Mouse (Mus musculus) CD4-positive helper T cell, adult 2 months (primary cell): ENCODE measurements around the gene Nol12.

Experiments
- DNase-seq: peaks from one replicate; pipeline ENCODE4 v3.0.0-alpha.2; 2012; ENCODE audit warnings: low read depth, missing footprints, low spot score

Gene Nol12

DNA sequence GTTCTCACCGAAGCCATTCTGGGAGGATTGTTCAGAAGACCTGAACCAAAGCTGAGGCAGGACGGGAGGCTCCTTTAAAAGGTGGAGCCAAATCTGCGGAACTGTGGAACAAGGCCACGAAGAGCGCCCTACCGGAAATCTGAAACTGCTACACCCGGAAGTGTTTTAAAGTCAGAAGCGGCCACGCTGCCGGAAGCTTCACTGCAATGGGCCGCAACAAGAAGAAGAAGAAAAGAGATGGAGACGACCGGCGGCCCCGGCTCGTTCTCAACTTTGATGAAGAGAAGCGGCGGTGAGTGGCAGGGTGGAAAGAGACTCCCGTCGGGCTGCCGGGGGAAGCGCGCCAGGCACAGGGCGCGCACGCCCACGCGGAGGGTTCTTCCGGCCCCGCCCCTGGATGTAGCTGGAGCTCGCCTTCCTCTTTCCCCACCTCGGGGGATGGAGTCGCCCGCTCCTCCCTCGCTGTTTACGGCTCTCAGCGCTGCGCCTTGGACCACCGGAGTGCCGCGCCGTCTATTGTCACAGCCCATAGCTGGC is at the start of gene Nol12:
Gene Nol12, plus strand, starts transcription at position 150 of the 537 bp plus-strand sequence.
- DNase-seq: peak; percentile 93

DNA sequence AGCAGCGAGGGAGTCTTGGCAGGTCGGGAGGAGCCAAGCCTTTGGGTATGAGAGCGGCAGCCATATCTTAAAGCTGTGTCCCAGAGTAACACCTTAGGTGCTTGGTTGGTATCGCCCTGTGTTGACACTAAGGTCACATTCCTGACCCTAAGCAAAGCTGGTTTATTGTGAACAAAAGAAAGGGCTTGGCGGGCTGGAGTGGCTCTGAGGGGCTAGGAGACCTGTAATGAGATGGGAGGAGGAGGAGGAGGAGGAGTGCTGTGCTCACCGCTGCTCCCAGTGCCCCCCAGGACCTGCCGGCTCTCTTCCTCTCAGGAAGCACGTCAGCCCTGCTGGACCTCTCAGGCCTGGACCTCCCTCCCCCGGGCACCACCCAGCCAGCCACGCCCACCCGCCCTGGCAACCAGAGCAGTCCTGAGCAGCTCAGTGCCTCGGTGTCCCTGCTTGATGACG is 45.3 kb upstream of the Nol12 start:
- no peak for DNase-seq

DNA sequence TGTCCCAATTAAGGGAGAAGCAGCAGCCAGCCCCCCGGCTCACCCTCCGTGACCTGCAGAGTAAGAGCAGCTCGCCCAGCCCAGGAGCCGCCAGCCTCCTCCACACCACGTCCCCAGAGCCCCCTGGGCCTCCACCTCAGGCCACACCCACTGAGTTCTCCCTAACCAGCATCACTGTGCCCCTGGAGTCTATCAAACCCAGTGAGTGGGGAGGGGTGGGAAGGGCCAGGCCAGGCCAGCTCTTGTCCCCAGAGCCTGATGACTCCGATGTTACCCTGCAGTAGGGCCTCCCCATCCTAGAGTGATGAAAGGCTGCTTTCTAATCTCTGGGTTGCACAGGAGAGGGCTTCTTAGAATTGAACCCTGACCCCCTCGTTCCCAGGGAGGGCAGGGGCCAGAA is 42.3 kb upstream of the Nol12 start:
- DNase-seq: no peak

DNA sequence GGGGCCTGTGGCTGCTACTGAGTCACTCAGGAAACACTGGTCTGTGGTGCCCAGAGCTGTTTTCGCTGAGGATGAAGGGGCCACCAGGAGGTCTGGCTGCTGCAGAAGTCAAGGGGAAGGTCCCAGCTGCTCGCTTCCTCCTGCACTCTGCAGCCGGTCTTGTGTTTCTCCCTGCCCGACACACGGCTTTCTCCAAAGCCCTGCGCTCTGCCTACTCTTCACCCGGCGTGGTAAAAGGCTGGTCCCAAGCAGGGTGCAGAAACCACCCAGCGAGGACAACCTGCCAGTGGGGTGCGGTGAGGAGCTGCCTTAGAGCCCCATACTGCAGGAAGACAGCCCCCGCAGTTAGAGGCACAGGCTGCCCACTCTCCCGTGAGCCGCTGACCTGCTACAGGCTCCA is 40.0 kb upstream of the Nol12 start:
- DNase-seq: peak; percentile 56

DNA sequence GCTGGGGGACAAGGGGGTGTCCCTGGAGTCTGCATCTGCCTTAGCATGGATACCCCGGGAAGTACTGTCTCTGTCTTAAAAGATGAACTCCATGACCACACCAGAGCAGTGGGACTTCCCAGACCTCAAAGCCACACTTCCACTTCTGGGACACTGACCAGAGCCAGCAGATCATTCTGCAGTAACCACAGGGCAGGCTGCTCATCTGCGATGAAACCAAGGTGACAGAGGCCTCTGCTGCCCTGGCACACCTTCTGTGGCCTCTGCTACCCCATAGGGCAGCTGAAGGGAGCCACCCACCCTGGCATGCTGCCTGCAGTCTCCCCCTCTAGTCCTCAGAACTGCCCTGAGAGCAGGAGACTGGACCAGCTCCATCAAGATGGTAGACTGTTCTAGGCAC is 39.0 kb upstream of the Nol12 start:
- DNase-seq: peak; percentile 44

DNA sequence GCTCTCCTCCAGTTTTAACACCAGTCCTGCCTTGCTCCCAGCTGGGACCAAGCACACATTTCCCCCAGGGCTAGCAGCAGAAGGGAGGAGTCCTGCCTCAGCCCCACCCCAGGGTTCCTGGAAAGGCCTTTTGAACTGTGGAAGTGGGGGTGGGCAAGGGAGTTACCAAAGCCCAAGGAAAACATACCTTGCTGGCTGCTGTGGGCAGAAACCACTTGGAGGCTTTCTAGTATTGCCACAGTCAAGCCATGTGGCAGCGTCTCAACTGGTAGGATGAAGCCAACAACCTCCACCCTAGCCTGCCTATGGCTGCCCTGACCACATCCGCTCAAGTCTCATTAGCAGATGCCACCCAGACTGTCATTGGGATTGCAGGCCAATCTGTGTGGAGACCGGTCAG is 38.6 kb upstream of the Nol12 start:
- peak; percentile 79 for DNase-seq

DNA sequence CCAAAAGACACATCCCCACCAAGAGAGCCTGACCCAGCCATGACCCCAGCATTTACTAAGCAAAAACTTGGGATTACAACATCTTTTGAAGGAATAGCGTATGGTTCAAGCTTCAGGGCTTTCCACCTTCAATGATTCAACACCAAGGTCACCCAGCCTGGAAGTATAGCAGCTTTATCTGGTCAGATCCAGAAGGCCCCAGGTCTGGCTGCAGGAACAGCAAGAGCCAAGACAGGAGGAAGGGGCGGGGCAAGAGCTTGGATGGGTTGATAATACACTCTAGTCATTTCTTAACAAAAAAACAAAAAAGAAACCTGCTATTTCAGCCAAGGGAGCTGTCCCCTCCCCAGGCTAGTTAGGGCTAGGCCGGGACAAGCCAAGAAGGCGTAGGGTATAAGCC is 37.2 kb upstream of the Nol12 start:
- no peak for DNase-seq

DNA sequence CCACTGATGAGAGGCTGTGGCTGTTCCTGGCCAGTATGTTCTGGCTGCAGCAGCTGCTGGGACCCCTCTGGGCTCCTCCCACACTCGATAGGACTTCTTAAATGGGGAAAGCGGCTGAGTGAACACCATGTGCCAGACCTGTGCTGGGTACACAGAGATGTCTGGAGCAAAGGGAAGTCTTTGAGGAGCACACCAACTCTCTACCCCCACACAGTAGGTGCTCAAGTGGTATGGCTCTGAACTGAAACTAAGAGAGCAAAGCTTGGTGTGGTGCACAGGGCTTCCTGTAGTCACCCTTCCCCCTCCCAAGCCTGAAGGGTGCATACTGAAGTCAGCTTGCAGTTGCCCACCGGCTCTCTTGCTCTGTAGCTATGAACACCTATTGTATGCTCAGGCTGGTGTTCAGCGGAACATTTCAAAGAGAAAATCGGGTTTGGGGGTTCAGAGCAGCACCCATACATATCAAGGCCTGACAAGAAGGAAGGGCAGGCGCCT is 36.2 kb upstream of the Nol12 start:
- peak; percentile 72 for DNase-seq

DNA sequence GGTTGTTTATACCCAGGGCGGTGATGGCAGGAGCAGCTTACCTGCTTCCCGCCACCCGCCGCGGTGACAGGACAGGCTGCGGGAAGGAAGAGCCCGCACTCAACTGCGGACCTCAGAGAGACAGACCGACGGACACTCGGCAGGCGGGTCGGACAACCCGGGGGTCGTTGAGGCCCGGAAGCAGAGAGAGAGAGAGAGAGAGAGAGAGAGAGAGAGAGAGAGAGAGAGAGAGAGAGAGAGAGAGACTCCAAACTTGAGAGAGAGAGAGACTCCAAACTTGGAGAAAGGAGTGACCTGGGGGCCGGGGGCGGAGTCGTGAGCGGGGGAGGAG is 35.4 kb upstream of the Nol12 start, which contains the start of gene Gm49510:
Gene Gm49510, plus strand, starts transcription at position 259 of the 331 bp plus-strand sequence.
- DNase-seq: no peak

DNA sequence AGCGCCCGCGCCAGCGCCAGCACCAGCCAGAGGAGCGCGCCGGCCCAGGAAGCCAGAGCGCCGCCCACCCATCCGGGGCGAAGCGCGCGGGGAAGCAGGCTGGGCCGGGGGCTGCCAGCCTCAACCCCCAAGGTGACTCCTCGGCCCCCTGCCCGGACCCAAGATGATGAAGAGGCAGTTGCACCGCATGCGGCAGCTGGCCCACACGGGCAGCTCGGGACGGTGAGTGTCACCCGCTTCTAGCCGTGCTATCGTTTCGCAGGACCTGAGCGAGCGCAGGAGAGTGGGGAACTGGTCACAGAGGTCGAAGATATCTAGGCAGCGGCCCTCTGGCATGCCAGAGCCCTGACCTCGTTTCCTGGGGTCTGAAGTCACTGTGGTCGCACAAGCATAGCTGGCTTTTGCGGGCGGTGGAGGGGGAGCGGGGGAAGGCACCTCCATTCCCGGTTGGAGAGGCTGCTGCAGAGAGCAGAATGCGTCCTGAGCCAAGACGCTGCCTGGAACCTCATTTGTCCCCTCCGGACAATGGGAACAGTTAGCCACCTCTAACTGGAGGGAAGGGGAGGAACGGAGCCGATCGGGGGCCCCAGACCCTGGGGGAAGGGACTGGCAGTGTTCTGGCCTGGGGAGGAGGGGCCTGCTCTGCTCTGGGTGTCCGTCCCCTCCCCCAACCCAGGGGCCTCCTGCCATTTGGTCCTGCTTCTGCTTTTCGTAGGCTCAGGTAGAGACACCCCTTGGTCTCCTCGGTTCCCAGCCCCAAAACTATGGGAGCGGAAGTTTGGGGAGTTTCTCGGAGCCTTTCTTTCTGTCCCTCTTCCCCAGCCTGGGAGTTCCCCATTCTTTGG is 34.8 kb upstream of the Nol12 start, which contains the start of gene Sh3bp1:
Gene Sh3bp1, plus strand, starts transcription at position 29 of the 845 bp plus-strand sequence.
- peak; percentile 84 for DNase-seq

DNA sequence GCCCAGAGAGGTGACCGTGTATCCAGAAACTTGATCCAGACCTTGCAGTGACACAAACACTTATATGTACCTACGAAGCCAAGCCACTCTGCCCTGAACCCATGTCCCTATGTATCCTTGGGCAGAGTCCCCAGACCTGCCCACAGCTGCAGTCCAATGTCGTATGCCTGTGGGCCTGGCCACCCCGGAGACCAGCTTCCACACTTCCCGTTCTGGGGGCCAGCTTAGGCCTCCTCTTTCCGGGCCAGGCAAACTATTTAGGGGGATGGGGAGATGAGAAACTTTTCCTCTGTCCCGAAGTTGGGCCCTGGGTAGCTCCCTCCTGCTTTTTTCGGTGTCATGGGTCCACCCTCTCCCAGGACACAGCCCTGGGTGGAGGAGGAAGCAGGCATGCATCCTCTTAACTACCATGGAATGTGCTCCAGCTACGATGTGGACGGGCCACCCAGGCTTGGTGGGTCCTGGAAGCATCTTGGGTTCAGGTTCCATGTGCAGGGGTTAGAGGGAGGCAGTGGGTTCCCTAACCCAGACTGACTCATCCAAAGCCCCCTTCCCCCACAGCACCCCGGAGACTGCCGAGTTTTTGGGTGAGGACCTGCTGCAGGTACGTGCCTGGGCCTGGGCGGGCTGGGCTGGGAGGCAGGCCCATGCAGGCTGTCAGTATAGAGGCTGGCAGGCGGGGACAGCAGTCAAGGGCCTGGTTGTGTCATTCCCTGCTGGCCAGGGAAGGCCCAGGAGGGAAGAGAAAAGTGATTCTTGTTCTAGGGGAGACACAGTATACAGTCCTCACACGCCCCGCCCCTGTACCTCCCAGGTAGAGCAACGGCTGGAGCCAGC is 33.9 kb upstream of the Nol12 start:
- no peak for DNase-seq

DNA sequence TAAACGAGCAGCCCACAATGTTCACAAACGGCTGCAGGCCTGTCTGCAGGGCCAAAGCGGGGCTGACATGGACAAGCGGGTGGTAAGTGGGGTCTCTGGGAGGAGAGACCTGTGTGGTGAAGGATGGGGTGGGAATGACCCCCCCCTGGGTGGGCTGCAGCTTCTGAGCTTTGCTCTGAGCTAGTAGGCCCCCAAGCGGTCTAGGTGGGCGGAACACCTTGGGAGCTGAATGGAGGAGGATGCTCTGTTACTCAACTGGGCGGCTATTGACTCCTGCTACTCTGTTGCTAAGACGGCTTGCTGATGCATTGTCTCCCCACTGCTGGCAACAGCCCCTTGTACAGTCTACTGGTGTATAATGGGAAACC is 33.3 kb upstream of the Nol12 start:
- no peak for DNase-seq

DNA sequence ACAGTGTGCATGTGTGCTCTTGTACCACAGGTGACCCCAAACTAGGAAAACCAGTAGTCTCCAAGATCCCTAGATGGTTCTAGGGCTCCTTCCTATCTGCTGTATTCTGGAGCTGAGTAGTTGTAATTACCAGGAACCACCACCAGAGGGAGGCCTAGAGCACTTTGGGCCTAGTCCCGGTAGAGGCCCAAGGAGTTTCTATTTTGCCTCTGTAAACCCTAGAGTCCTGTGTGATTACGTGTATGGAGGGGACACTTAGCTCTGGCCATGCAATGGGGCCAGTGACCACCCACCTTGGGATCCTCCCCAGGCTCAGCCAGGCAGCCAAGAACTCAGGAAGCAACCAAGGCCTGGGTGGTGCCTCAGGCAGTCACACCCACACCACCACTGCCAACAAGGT is 31.5 kb upstream of the Nol12 start:
- peak; percentile 81 for DNase-seq

DNA sequence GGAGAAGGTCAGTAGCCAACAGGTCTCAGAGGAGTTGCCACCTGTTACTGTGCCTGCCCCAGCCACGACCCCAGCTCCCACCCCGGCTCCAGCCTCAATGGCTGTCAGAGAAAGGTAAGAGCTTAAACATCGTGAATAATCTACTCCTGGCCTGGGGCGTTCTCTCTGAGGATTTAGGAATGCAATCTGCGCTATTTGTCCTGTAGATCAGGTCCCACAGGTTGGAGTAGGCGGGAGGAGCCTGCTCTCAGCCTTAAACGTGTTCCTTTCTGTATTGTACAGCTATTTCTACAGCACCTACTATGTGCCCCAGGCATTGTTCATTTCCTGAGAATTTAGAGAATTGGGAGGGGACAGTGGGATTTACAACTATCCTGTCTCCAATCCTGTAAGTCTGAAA is 26.3 kb upstream of the Nol12 start:
- no peak for DNase-seq

DNA sequence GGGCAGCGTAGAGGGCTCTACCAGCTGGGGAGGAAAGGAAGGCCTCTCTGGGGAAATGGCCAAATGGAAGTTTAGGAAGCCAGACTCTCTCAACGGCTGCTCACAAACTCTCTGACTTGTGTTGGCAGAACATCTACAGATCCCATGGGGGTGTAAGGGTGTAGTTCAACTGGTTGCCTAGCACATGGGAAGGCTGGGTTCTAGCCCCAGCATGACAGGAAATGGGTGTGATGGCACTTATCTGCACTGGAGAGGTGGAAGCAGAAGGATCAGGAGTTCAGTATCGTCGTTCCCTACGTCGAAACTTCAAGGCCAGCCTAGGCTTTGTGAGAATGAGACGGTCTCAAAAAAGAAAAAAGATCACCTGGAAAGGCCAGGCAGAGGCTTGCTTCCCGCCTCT is 25.8 kb upstream of the Nol12 start:
- DNase-seq: no peak

DNA sequence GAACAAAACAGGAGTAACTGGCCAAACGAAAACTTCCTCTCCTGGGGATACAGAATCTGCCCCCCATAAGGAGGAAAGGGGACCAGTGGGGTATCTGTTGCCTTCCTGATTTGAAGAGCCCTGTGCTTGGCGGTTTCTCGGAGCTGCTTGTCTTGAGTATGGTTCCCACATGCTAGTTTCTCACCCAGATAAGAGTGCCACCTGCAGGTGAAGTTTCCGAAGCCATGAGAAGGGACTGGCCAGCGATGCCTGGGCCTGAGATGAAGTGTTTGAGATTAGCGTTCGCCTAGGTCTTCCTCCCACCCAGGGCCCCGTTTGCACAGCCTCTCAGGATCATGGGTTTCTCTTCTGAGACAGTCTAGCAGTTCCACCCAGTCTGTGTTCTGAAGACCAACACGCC is 22.7 kb upstream of the Nol12 start:
- DNase-seq: peak; percentile 55

DNA sequence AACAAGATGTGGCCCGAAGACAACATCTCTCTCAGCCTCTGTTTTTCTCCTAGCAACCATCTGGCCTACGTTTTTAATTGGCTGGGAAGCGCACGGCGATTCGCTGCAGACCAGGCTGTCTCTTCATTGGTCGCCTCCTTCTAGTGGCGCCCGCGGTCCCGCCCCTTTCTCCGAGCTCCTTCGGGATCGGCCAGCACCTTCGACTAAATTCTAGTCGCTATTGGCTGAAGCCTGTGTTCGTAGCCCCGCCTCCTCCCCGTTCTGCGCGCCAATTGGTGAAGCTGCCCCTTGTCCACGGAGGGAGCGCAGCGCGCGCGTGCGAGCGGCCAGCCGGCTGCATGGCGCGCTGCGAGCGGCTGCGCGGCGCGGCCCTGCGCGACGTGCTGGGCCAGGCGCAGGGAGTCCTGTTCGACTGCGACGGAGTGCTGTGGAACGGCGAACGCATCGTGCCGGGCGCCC is 21.1 kb upstream of the Nol12 start, which contains the start of gene Pdxp:
Gene Pdxp, plus strand, starts transcription at position 288 of the 459 bp plus-strand sequence.
- peak; percentile 98 for DNase-seq

DNA sequence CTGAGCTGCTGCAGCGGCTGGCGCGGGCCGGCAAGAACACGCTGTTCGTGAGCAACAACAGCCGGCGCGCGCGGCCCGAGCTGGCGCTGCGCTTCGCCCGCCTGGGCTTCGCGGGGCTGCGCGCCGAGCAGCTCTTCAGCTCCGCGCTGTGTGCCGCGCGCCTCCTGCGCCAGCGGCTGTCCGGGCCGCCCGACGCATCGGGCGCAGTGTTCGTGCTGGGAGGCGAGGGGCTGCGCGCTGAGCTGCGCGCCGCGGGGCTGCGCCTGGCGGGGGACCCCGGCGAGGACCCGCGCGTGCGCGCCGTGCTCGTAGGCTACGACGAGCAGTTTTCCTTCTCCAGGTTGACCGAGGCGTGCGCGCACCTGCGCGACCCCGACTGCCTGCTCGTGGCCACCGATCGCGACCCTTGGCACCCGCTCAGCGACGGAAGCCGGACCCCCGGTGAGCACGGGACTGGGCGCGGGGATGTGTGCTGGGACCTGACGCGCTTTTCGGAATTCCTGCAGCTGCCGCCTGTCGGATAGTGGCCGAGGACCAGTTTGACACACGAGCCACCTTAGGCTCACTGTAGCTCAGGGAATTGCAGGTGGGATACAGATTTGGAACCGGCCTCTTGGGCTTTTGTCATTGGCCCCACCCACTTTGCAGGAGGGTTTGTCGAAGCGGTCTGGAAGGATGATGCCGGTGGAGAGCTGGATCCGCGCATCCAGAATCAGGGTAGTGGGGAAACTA is 20.5 kb upstream of the Nol12 start:
- no peak for DNase-seq

DNA sequence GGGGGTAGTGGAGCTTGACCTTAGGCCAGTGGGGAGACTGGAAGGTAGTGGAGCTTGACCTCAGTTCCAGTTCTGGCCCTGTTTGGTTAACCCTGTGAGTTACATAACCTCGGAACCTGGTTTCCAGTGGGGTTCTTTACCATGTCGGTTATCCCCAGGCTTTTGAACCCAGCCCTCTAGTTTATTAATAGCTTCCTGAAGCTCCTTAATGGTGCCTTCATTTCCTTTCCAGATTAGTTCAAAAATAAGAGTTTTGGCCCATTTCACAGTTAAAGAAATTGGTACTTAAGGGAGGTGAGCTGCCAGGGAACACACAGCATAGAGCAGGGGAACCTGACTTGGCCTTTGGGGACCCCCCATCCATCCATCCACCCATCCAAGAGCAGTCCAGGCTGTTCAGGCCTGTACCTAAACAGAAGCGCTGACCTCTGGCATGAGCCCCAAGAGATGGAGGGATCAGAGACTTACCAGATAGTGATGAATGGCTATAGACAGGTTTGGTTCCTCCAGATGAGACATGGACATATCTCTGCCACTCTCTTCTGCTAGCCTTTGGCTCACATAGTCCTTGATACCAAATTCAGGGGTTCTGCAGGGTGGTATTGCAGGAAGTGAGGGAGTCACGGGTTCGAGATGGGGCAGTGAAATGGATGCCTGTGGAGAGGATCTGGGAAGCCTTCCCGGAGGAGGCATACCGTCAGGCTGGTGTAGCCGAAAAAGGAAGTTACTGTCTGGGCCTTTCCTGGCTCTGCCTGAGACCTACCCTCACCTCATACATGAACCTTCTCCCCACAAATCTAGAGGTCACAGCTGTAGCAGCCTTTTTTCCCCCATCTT is 19.7 kb upstream of the Nol12 start:
- no peak for DNase-seq

DNA sequence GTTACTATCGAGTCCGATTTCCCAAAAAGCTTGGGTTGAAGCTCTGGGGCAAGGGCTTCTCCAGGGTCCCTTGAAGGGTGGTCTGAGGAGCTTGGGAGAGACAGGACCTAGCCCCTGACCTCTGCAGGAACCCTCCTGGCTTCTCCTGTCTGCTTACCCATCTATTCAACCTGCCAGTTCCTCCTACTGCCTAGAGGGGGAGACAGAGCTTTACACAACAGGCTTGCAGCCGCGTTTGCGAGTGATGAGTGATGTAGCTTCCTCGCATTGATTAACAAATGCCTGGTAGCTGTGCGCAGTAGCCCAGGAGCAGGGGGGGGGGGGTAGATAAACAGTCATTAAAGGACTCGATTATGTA is 19.1 kb upstream of the Nol12 start:
- peak; percentile 86 for DNase-seq
